Mouse (Mus musculus) neural tube, embryonic 11.5 days (tissue): Measurements from ENCODE around the gene Bnc2. TPM values are rescaled to one million over a fixed set of nuclear protein-coding genes. Genes with fewer than 3 reads are reported as not detected.
A peak's percentile ranks its signal among the peaks of the same experiment; 100 is the strongest.

Experiments used
- ATAC-seq: fragments of 200-750 bp; cut with Nextera tagmentation; 2 replicates; pipeline ENCODE4 v1.8.0; 2017; ENCODE audit warnings: moderate number of reproducible peaks, mild to moderate bottlenecking, moderate TSS enrichment, moderate library complexity; ENCODE audit not compliant: insufficient read depth, low FRiP score, low TSS enrichment
- DNase-seq: peaks from one replicate; pipeline ENCODE4 v3.0.0-alpha.2; 2015; ENCODE audit warnings: low spot score
- H3K27ac ChIP-seq: fragments of 300-500 bp; sonication (generic); 2 replicates; pipeline ENCODE4 v1.5.1; 2014; ENCODE audit warnings: low read depth, mild to moderate bottlenecking, low read length
- H3K27me3 ChIP-seq: fragments of 300-500 bp; sonication (generic); 2 replicates; pipeline ENCODE4 v1.6.1; 2014; ENCODE audit warnings: mild to moderate bottlenecking, low read length, mixed read lengths; ENCODE audit not compliant: control insufficient read depth, insufficient read depth
- H3K36me3 ChIP-seq: fragments of 300-500 bp; sonication (generic); 2 replicates; pipeline ENCODE4 v1.6.1; 2014; ENCODE audit warnings: mild to moderate bottlenecking, low read length, moderate library complexity, mixed read lengths; ENCODE audit not compliant: control insufficient read depth, insufficient read depth
- H3K4me1 ChIP-seq: fragments of 300-500 bp; sonication (generic); 2 replicates; pipeline ENCODE4 v1.6.1; 2014; ENCODE audit warnings: low read length, mixed read lengths; ENCODE audit not compliant: control insufficient read depth, insufficient read depth
- H3K4me2 ChIP-seq: fragments of 300-500 bp; sonication (generic); 2 replicates; pipeline ENCODE4 v1.6.1; 2014; ENCODE audit warnings: low read depth, mild to moderate bottlenecking, moderate library complexity
- H3K4me3 ChIP-seq: fragments of 300-500 bp; sonication (generic); 2 replicates; pipeline ENCODE4 v1.5.1; 2014; ENCODE audit warnings: low read depth, low read length
- H3K9ac ChIP-seq: fragments of 300-500 bp; sonication (generic); 2 replicates; pipeline ENCODE4 v1.6.1; 2014; ENCODE audit warnings: mild to moderate bottlenecking, low read length
- H3K9me3 ChIP-seq: fragments of 300-500 bp; sonication (generic); 2 replicates; pipeline ENCODE4 v1.6.1; 2016; ENCODE audit warnings: low read length; ENCODE audit not compliant: control insufficient read depth
- WGBS: fragments of 180-500 bp; shearing (Covaris S2); extraction: QIAGEN DNeasy Blood & Tissue Kit; methylation state at CpG from one replicate; pipeline ENCODE4 v1.1.7; 2014; 5-methylcytosine and 5-hydroxymethylcytosine counted together
- polyA plus RNA-seq: library from polyadenylated mRNA; unstranded; fragments of >200 nt; fragmentation: Nextera tagmentation; extraction: Ambion mirVana; gene quantifications from 2 replicates; pipeline ENCODE4 v1.2.1, GENCODE M21; 2014

Bnc2 gene
- polyA plus RNA-seq: 12.8 and 16.3 TPM in 2 replicates

- Histone ChIP-seq H3K36me3 (no peaks in the 10 kb centered on the region), H3K4me2 (peak within 1 kb of the TSS; percentile 76), H3K9ac (peak within 1 kb of the TSS; percentile 62), H3K4me1 (peaks cover 3% of the 10 kb centered on the region; the same call in 1 of the 2 replicates), H3K4me3 (peak within 1 kb of the TSS; percentile 58), H3K27ac (peak within 1 kb of the TSS; percentile 40; the same call in 1 of the 2 replicates), H3K9me3 (no peaks in the 10 kb centered on the region), H3K27me3 (peaks cover 30% of the 10 kb centered on the region)
- under 1% methylated on average over 74 of the region's 80 CpGs for WGBS
- peak; percentile 66 for DNase-seq
- peak; percentile 49 for ATAC-seq
These were observed at the start of gene Bnc2 for GRCm38 (mm10) chr4:84675171-84675973. Gene Bnc2, minus strand, starts transcription at chr4:84675275.

GRCm38 (mm10) chr4:84707961-84708360 lies 32.9 kb upstream of the Bnc2 start:
- DNase-seq: no peak
- no peaks in the 10 kb centered on the region for H3K27me3 ChIP-seq
- ATAC-seq: no peak
- H3K4me1 ChIP-seq: no peaks in the 10 kb centered on the region
- no peak overlapping the region for H3K27ac ChIP-seq
- WGBS: 84% methylated on average over 5 of the region's 5 CpGs
- no peaks in the 10 kb centered on the region for H3K36me3 ChIP-seq
- no peak overlapping the region for H3K4me2 ChIP-seq
- H3K9me3 ChIP-seq: no peaks in the 10 kb centered on the region
- no peak overlapping the region for H3K9ac ChIP-seq
- no peak overlapping the region for H3K4me3 ChIP-seq

- H3K4me1 ChIP-seq: no peaks in the 10 kb centered on the region
- H3K4me3 ChIP-seq: no peak overlapping the region
- WGBS: 65% methylated on average over 10 of the region's 10 CpGs
- H3K4me2 ChIP-seq: no peak overlapping the region
- no peaks in the 10 kb centered on the region for H3K9me3 ChIP-seq
- no peaks in the 10 kb centered on the region for H3K27me3 ChIP-seq
- no peak overlapping the region for H3K27ac ChIP-seq
- H3K9ac ChIP-seq: no peak overlapping the region
- ATAC-seq (no peak), DNase-seq (no peak)
- no peaks in the 10 kb centered on the region for H3K36me3 ChIP-seq
These were observed 10.7 kb upstream of the Bnc2 start for GRCm38 (mm10) chr4:84685521-84686366.

- H3K36me3 ChIP-seq: no peaks in the 10 kb centered on the region
- H3K9ac ChIP-seq: no peak overlapping the region
- H3K4me3 ChIP-seq: no peak overlapping the region
- 89% methylated on average over 4 of the region's 4 CpGs for WGBS
- ATAC-seq (no peak), DNase-seq (no peak)
- H3K9me3 ChIP-seq: no peaks in the 10 kb centered on the region
- no peaks in the 10 kb centered on the region for H3K27me3 ChIP-seq
- no peak overlapping the region for H3K4me2 ChIP-seq
- H3K4me1 ChIP-seq: no peaks in the 10 kb centered on the region
- no peak overlapping the region for H3K27ac ChIP-seq
These were observed 9.9 kb upstream of the Bnc2 start for GRCm38 (mm10) chr4:84685009-84685408.

- Histone ChIP-seq H3K36me3 (no peaks in the 10 kb centered on the region), H3K9ac (peak overlapping the region; percentile 62), H3K27me3 (peaks cover 30% of the 10 kb centered on the region), H3K9me3 (no peaks in the 10 kb centered on the region), H3K4me3 (peak overlapping the region; percentile 58), H3K27ac (0 out of 2 replicates have a peak overlapping the region, but pooled peaks have one; percentile 40), H3K4me2 (peak overlapping the region; percentile 76), H3K4me1 (peaks cover 3% of the 10 kb centered on the region; the same call in 1 of the 2 replicates)
- ATAC-seq: peak; percentile 44
- 1% methylated on average over 19 of the region's 19 CpGs for WGBS
- peak; percentile 60 for DNase-seq
These were observed 870 bp upstream of the Bnc2 start for GRCm38 (mm10) chr4:84675974-84676315.

GRCm38 (mm10) chr4:84674318-84675170 lies 531 bp downstream of the Bnc2 start:
- Histone ChIP-seq H3K4me1 (peaks cover 3% of the 10 kb centered on the region; the same call in 1 of the 2 replicates), H3K9ac (peak overlapping the region; percentile 62), H3K27ac (peak overlapping the region; percentile 40; the same call in 1 of the 2 replicates), H3K4me3 (peak overlapping the region; percentile 58), H3K27me3 (peaks cover 30% of the 10 kb centered on the region), H3K4me2 (peak overlapping the region; percentile 76), H3K36me3 (no peaks in the 10 kb centered on the region), H3K9me3 (no peaks in the 10 kb centered on the region)
- DNase-seq: peak; percentile 79
- under 1% methylated on average over 82 of the region's 104 CpGs for WGBS
- peak; percentile 80 for ATAC-seq

GRCm38 (mm10) chr4:84673681-84674307 lies 1.3 kb downstream of the Bnc2 start:
- DNase-seq (peak; percentile 35), ATAC-seq (no peak)
- Histone ChIP-seq H3K36me3 (no peaks in the 10 kb centered on the region), H3K4me3 (peak overlapping the region; percentile 58), H3K27me3 (peaks cover 30% of the 10 kb centered on the region), H3K9me3 (no peaks in the 10 kb centered on the region), H3K4me2 (peak overlapping the region; percentile 76), H3K27ac (no peak overlapping the region), H3K4me1 (peaks cover 6% of the 10 kb centered on the region; the same call in 1 of the 2 replicates), H3K9ac (peak overlapping the region; percentile 62)
- 11% methylated on average over 10 of the region's 10 CpGs for WGBS
